Mouse (Mus musculus) lung, adult 10 weeks (tissue): ENCODE measurements around the gene Clic3. TPM values are rescaled to one million over a fixed set of nuclear protein-coding genes. Genes with fewer than 3 reads are reported as not detected.

ENCODE experiments used
- polyA plus RNA-seq: library from polyadenylated mRNA; stranded (reverse); fragments of 350-450 nt; fragmentation: Illumina TruSeq; extraction: RNeasy Lipid Tissue Mini Kit (QIAGEN cat#74804); gene quantifications from one replicate; pipeline ENCODE4 v1.2.3, GENCODE M21; 2014; ENCODE audit warnings: low read depth, low replicate concordance; ENCODE audit not compliant: insufficient read depth

Gene Clic3
- polyA plus RNA-seq = 364 TPM

GRCm38 (mm10) chr2:25456205-25456953 is at the start of gene Clic3:
Clic3 (plus strand) TSS chr2:25456838.

GRCm38 (mm10) chr2:25422587-25423410 is 33.8 kb upstream of the Clic3 start, which contains the start of gene Fut7:
Fut7 (plus strand) TSS chr2:25423267.

GRCm38 (mm10) chr2:25428442-25429236 is 28.0 kb upstream of the Clic3 start, which contains the start of gene Abca2:
Abca2 (plus strand) TSS chr2:25428703.

GRCm38 (mm10) chr2:25460551-25461309 is 4.1 kb downstream of the Clic3 start, which contains the start of gene Paxx:
Paxx (minus strand) TSS chr2:25461094.

GRCm38 (mm10) chr2:25469969-25470368 is 13.3 kb downstream of the Clic3 start, which contains the start of gene Ptgds:
Ptgds (minus strand) TSS chr2:25470046.

GRCm38 (mm10) chr2:25493476-25493961 is 36.9 kb downstream of the Clic3 start, which contains the start of gene Lcn12:
Lcn12 (minus strand) TSS chr2:25493911.

GRCm38 (mm10) chr2:25500576-25501405 is 44.2 kb downstream of the Clic3 start, which contains the start of gene Fbxw5:
Fbxw5 (plus strand) TSS chr2:25500750.

GRCm38 (mm10) chr2:25501593-25502486 is 45.2 kb downstream of the Clic3 start, which contains the start of gene C8g:
C8g (minus strand) TSS chr2:25501719.

Other genes starting within 250 kb of the Clic3 start
- 41.8 TPM for gene Nelfb, start 245.3 kb upstream of the Clic3 start, polyA plus RNA-seq
- gene Stpg3, start 242.2 kb upstream of the Clic3 start, polyA plus RNA-seq = not detected
- gene Fam166a, start 238.1 kb upstream of the Clic3 start, polyA plus RNA-seq = not detected
- 379 TPM for gene Tubb4b, start 232.1 kb upstream of the Clic3 start, polyA plus RNA-seq
- gene Slc34a3, start 222.5 kb upstream of the Clic3 start, polyA plus RNA-seq = not detected
- not detected for gene Rnf224, start 220.1 kb upstream of the Clic3 start, polyA plus RNA-seq
- gene Rnf208, start 214.6 kb upstream of the Clic3 start, polyA plus RNA-seq = 2.1 TPM
- gene Cysrt1, start 214.4 kb upstream of the Clic3 start, polyA plus RNA-seq = 0.30 TPM
- gene AL732309.1, start 210.0 kb upstream of the Clic3 start, polyA plus RNA-seq = 6.2 TPM
- 15.5 TPM for gene Tmem203, start 201.4 kb upstream of the Clic3 start, polyA plus RNA-seq
- 6.2 TPM for gene Tprn, start 194.2 kb upstream of the Clic3 start, polyA plus RNA-seq
- gene Ssna1, start 184.4 kb upstream of the Clic3 start, polyA plus RNA-seq = 68.9 TPM
- 38.0 TPM for gene Anapc2, start 184.4 kb upstream of the Clic3 start, polyA plus RNA-seq
- gene Tmem210, start 168.7 kb upstream of the Clic3 start, polyA plus RNA-seq = not detected
- gene Lrrc26, start 166.9 kb upstream of the Clic3 start, polyA plus RNA-seq = 22.2 TPM
- not detected for gene Grin1, start 137.7 kb upstream of the Clic3 start, polyA plus RNA-seq
- 31.9 TPM for gene Man1b1, start 124.5 kb upstream of the Clic3 start, polyA plus RNA-seq
- 18.5 TPM for gene Dpp7, start 100.5 kb upstream of the Clic3 start, polyA plus RNA-seq
- 51.2 TPM for gene Uap1l1, start 91.2 kb upstream of the Clic3 start, polyA plus RNA-seq
- gene Sapcd2, start 84.5 kb upstream of the Clic3 start, polyA plus RNA-seq = 1.0 TPM
- gene Entpd2, start 61.0 kb upstream of the Clic3 start, polyA plus RNA-seq = 7.6 TPM
- 69.7 TPM for gene Npdc1, start 57.5 kb upstream of the Clic3 start, polyA plus RNA-seq
- 1.7 TPM for gene Fut7, start 33.6 kb upstream of the Clic3 start, polyA plus RNA-seq
- gene Abca2, start 28.1 kb upstream of the Clic3 start, polyA plus RNA-seq = 9.0 TPM
- gene Paxx, start 4.3 kb downstream of the Clic3 start, polyA plus RNA-seq = 44.5 TPM
- 1.6 TPM for gene Ptgds, start 13.2 kb downstream of the Clic3 start, polyA plus RNA-seq
- not detected for gene Lcn12, start 37.1 kb downstream of the Clic3 start, polyA plus RNA-seq
- gene Fbxw5, start 43.9 kb downstream of the Clic3 start, polyA plus RNA-seq = 27.0 TPM
- gene C8g, start 44.9 kb downstream of the Clic3 start, polyA plus RNA-seq = 0.92 TPM
- 19.5 TPM for gene Traf2, start 90.1 kb downstream of the Clic3 start, polyA plus RNA-seq
- gene Edf1, start 101.0 kb downstream of the Clic3 start, polyA plus RNA-seq = 272 TPM
- gene Mamdc4, start 118.0 kb downstream of the Clic3 start, polyA plus RNA-seq = 0.44 TPM
- 64.0 TPM for gene Phpt1, start 118.4 kb downstream of the Clic3 start, polyA plus RNA-seq
- not detected for gene Ajm1, start 124.9 kb downstream of the Clic3 start, polyA plus RNA-seq
- gene Rabl6, start 151.7 kb downstream of the Clic3 start, polyA plus RNA-seq = 25.9 TPM
- gene Ccdc183, start 160.8 kb downstream of the Clic3 start, polyA plus RNA-seq = not detected
- gene Tmem141, start 165.2 kb downstream of the Clic3 start, polyA plus RNA-seq = 21.1 TPM
- 23.9 TPM for gene Fcna, start 171.2 kb downstream of the Clic3 start, polyA plus RNA-seq
- gene Lcn8, start 196.3 kb downstream of the Clic3 start, polyA plus RNA-seq = not detected
- gene Lcn5, start 201.1 kb downstream of the Clic3 start, polyA plus RNA-seq = not detected
- gene Lcn6, start 219.9 kb downstream of the Clic3 start, polyA plus RNA-seq = not detected
- gene Lcn10, start 225.9 kb downstream of the Clic3 start, polyA plus RNA-seq = not detected
- gene Obp2a, start 243.2 kb downstream of the Clic3 start, polyA plus RNA-seq = not detected
- 21.5 TPM for gene Bmyc, start 249.9 kb downstream of the Clic3 start, polyA plus RNA-seq